Mouse (Mus musculus) ES-E14 (cell line): ENCODE measurements around the gene Nos2.

ENCODE experiments used
- CHD2 ChIP-seq: IDR thresholded peaks from 2 replicates; pipeline ENCODE4 v1.6.1; 2014; ENCODE audit warnings: mild to moderate bottlenecking, low read depth, low read length, inconsistent platforms
- HCFC1 ChIP-seq: IDR thresholded peaks from 2 replicates; pipeline ENCODE4 v1.6.1; 2012; ENCODE audit warnings: low read length, inconsistent platforms, borderline replicate concordance; ENCODE audit not compliant: insufficient read depth
- MAFK ChIP-seq: IDR thresholded peaks from 2 replicates; pipeline ENCODE4 v1.6.1; 2014; ENCODE audit warnings: mild to moderate bottlenecking, low read depth, low read length, inconsistent platforms; ENCODE audit not compliant: insufficient read depth
- ZC3H11A ChIP-seq: IDR thresholded peaks from 2 replicates; pipeline ENCODE4 v1.6.1; 2012; ENCODE audit warnings: low read depth, mild to moderate bottlenecking, inconsistent platforms, low read length, borderline replicate concordance
- ZNF384 ChIP-seq: IDR thresholded peaks from 2 replicates; pipeline ENCODE4 v1.6.1; 2012; ENCODE audit warnings: low read depth, low read length, inconsistent platforms

DNA sequence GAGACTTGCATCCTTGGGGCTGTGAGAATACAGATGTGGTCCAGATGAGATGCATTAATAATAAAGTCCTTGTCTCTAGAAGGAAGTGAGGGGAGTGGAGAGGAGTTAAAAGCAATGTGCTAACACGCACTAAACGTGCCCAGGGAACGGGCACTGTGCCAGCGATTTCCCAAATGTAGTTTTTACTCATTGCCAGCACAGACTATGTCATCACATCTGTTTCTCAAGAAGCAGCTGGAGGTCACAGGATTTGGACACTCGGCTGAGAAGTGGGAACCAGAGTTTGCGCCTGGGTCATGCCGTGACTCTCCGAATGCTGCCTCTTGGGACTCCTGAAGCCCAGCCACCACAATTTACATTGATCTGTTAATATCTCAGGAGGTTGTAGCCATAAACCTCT is 29.8 kb downstream of the Nos2 start:
- TF ChIP-seq MAFK (no peak), ZC3H11A (no peak), HCFC1 (no peak), ZNF384 (no peak), CHD2 (no peak)
